ENCODE assay signal across 8 mouse cellular contexts in genomic region chr3:88337367-88338020, GRCm38 (mm10). TPM values are rescaled to one million over a fixed set of nuclear protein-coding genes. Genes with fewer than 3 reads are reported as not detected.
DNase-seq lines count a peak whose midpoint lies in the region; ATAC-seq and TF ChIP-seq lines count a peak whose summit lies in the region.

No protein-coding gene starts in this region.

- peak overlapping the region; percentile 58; the same call in 1 of the 2 replicates for H3K4me2 ChIP-seq in forebrain, embryonic 11.5 days (ENCODE audit: low read depth, low read length, severe bottlenecking)
- H3K4me2 ChIP-seq in limb, embryonic 14.5 days (replicated peaks; ENCODE audit: low read depth, low read length, severe bottlenecking): peak overlapping the region; percentile 64; the same call in 1 of the 2 replicates

- peak overlapping the region; percentile 99 for H3K27ac ChIP-seq in layer of hippocampus, adult 2 months
- H3K27ac ChIP-seq in forebrain, embryonic 11.5 days (ENCODE audit: low read depth, low read length): no peak overlapping the region
- H3K27ac ChIP-seq in limb, embryonic 14.5 days (replicated peaks; ENCODE audit: low read depth, low read length): no peak overlapping the region

- peak overlapping the region; percentile 85 for H3K4me3 ChIP-seq in layer of hippocampus, adult 2 months
- H3K4me3 ChIP-seq in forebrain, embryonic 11.5 days (ENCODE audit: low read depth, low read length): 0 out of 2 replicates have a peak overlapping the region, but pooled peaks have one; percentile 6
- 0 out of 2 replicates have a peak overlapping the region, but pooled peaks have one; percentile 80 for H3K4me3 ChIP-seq in limb, embryonic 14.5 days (replicated peaks; ENCODE audit: low read length)

- no peak for TF ChIP-seq POLR2A in limb, embryonic 14.5 days (IDR thresholded peaks at IDR 0.05; ENCODE audit: borderline replicate concordance, extremely low read depth, insufficient read depth, insufficient read length)

- H3K4me1 ChIP-seq in forebrain, embryonic 11.5 days (replicated peaks; ENCODE audit: control insufficient read depth, insufficient read depth, low read length): no peaks in the 10 kb centered on the region; the same call in 1 of the 2 replicates
- peaks cover 12% of the 10 kb centered on the region for H3K4me1 ChIP-seq in limb, embryonic 14.5 days (ENCODE audit: control insufficient read depth, insufficient read depth, low read length)

- H3K36me3 ChIP-seq in forebrain, embryonic 11.5 days (ENCODE audit: control insufficient read depth, insufficient read depth, low read length): no peaks in the 10 kb centered on the region; the same call in 1 of the 2 replicates
- H3K36me3 ChIP-seq in limb, embryonic 14.5 days (ENCODE audit: control insufficient read depth, insufficient read depth, low read length): peaks cover 12% of the 10 kb centered on the region

- ATAC-seq in forebrain, embryonic 11.5 days (replicated peaks; ENCODE audit: low FRiP score): no peak
- ATAC-seq in limb, embryonic 14.5 days (ENCODE audit: low FRiP score, low read depth): no peak
- ATAC-seq in neutrophil, adult 5-6 weeks (ENCODE audit: extremely low read depth, insufficient number of reproducible peaks, low FRiP score, poor library complexity, severe bottlenecking): peak; percentile 14; the same call in 1 of the 2 replicates

- no peaks in the 10 kb centered on the region for H3K27me3 ChIP-seq in forebrain, embryonic 11.5 days (ENCODE audit: control insufficient read depth, insufficient read depth, low read length)
- H3K27me3 ChIP-seq in limb, embryonic 14.5 days (ENCODE audit: control insufficient read depth, insufficient read depth, low read length): no peaks in the 10 kb centered on the region

- no peak overlapping the region for H3K9ac ChIP-seq in forebrain, embryonic 11.5 days (ENCODE audit: low read length)
- peak overlapping the region; percentile 41; the same call in 1 of the 2 replicates for H3K9ac ChIP-seq in limb, embryonic 14.5 days (ENCODE audit: low read depth, low read length, severe bottlenecking)

- no peak for DNase-seq in layer of hippocampus, adult 2 months (ENCODE audit: low spot score in 2 of 2)
- DNase-seq in layer of hippocampus, postnatal 36 days: no peak
- peak; percentile 16 for DNase-seq in Muller cell, postnatal 12 days (ENCODE audit: inconsistent ontology term)
- DNase-seq in forebrain, embryonic 11.5 days (ENCODE audit: low spot score): peak; percentile 47
- DNase-seq in limb, embryonic 14.5 days (ENCODE audit: low spot score): no peak
- DNase-seq in cerebellum, postnatal 4 days (ENCODE audit: low spot score in 2 of 2): no peak
- no peak for DNase-seq in adrenal gland, postnatal 4 days (ENCODE audit: low spot score in 2 of 2)

- 93% methylated on average over 11 of the region's 11 CpGs for WGBS in forebrain, embryonic 11.5 days
- WGBS in limb, embryonic 14.5 days: 80% methylated on average over 11 of the region's 11 CpGs

- TF ChIP-seq CTCF in layer of hippocampus, adult 2 months (conservative IDR thresholded peaks at IDR 0.05): no peak

- H3K9me3 ChIP-seq in forebrain, embryonic 11.5 days (ENCODE audit: control insufficient read depth, low read length): no peaks in the 10 kb centered on the region
- no peaks in the 10 kb centered on the region for H3K9me3 ChIP-seq in limb, embryonic 14.5 days (ENCODE audit: control insufficient read depth, low read length)

RNA-seq across cellular contexts. Expression of gene Smg5, which starts 1.4 kb away (rescaled TPM):
- total RNA-seq in layer of hippocampus, adult 2 months (2021): 10 to 100 TPM; 72.7 to 82.2 TPM
- total RNA-seq in layer of hippocampus, postnatal 36 days (2021): 10 to 100 TPM; 65.1 to 72.6 TPM
- 70.6 and 75.4 TPM in 2 replicates for polyA plus RNA-seq in forebrain, embryonic 11.5 days (2014; fragmentation: Nextera tagmentation; extraction: Ambion mirVana)
- polyA plus RNA-seq in limb, embryonic 14.5 days (2012; rRNA removed): 83.3 and 88.1 TPM in 2 replicates
- 33.8 and 40.1 TPM in 2 replicates for polyA plus RNA-seq in limb, embryonic 14.5 days (2014; fragmentation: Nextera tagmentation; extraction: Ambion mirVana)
- total RNA-seq in neutrophil, adult 5-6 weeks (2017): 65.1 and 65.7 TPM in 2 replicates
- 10 to 100 TPM; 68.2 to 69.0 TPM for total RNA-seq in adrenal gland, postnatal 4 days (2021)

RNA-seq across cellular contexts. Expression of gene Tmem79, which starts 1.5 kb away (rescaled TPM):
- total RNA-seq in layer of hippocampus, adult 2 months (2021): 1 to 10 TPM in 1 of 2 experiments, under 1 TPM in 1; 0.64 to 1.1 TPM
- 1 to 10 TPM; 1.5 to 1.9 TPM for total RNA-seq in layer of hippocampus, postnatal 36 days (2021)
- polyA plus RNA-seq in forebrain, embryonic 11.5 days (2014; fragmentation: Nextera tagmentation; extraction: Ambion mirVana): 1.6 and 2.7 TPM in 2 replicates
- polyA plus RNA-seq in limb, embryonic 14.5 days (2012; rRNA removed): 14.3 and 14.4 TPM in 2 replicates
- polyA plus RNA-seq in limb, embryonic 14.5 days (2014; fragmentation: Nextera tagmentation; extraction: Ambion mirVana): 19.2 and 22.3 TPM in 2 replicates
- total RNA-seq in neutrophil, adult 5-6 weeks (2017): 0.61 TPM in 1 of 2 replicates, not detected in the other
- 1 to 10 TPM; 3.5 to 3.7 TPM for total RNA-seq in adrenal gland, postnatal 4 days (2021)

RNA-seq across cellular contexts. Expression of gene Glmp, which starts 12.7 kb away (rescaled TPM):
- total RNA-seq in layer of hippocampus, adult 2 months (2021): 10 to 100 TPM; 68.9 to 77.9 TPM
- total RNA-seq in layer of hippocampus, postnatal 36 days (2021): 10 to 100 TPM; 78.4 to 84.8 TPM
- polyA plus RNA-seq in forebrain, embryonic 11.5 days (2014; fragmentation: Nextera tagmentation; extraction: Ambion mirVana): 77.2 and 87.2 TPM in 2 replicates
- polyA plus RNA-seq in limb, embryonic 14.5 days (2012; rRNA removed): 131 and 152 TPM in 2 replicates
- 127 and 130 TPM in 2 replicates for polyA plus RNA-seq in limb, embryonic 14.5 days (2014; fragmentation: Nextera tagmentation; extraction: Ambion mirVana)
- 27.7 and 32.1 TPM in 2 replicates for total RNA-seq in neutrophil, adult 5-6 weeks (2017)
- total RNA-seq in adrenal gland, postnatal 4 days (2021): 100 to 1,000 TPM; 163 to 166 TPM

RNA-seq across cellular contexts. Expression of gene Paqr6, which starts 26.9 kb away (rescaled TPM):
- total RNA-seq in layer of hippocampus, adult 2 months (2021): 10 to 100 TPM; 14.8 to 16.5 TPM
- total RNA-seq in layer of hippocampus, postnatal 36 days (2021): 10 to 100 TPM; 13.6 to 14.2 TPM
- polyA plus RNA-seq in forebrain, embryonic 11.5 days (2014; fragmentation: Nextera tagmentation; extraction: Ambion mirVana): 1.1 and 1.2 TPM in 2 replicates
- polyA plus RNA-seq in limb, embryonic 14.5 days (2012; rRNA removed): 15.9 and 17.2 TPM in 2 replicates
- 13.9 and 15.1 TPM in 2 replicates for polyA plus RNA-seq in limb, embryonic 14.5 days (2014; fragmentation: Nextera tagmentation; extraction: Ambion mirVana)
- total RNA-seq in neutrophil, adult 5-6 weeks (2017): 0.49 TPM in 1 of 2 replicates, not detected in the other
- 1 to 10 TPM; 4.9 to 6.4 TPM for total RNA-seq in adrenal gland, postnatal 4 days (2021)

RNA-seq across cellular contexts. Expression of gene Bglap3, which starts 35.0 kb away (rescaled TPM):
- under 1 TPM in 1 of 2 experiments, not detected in 1; 0.36 TPM for total RNA-seq in layer of hippocampus, adult 2 months (2021)
- under 1 TPM in 1 of 2 experiments, not detected in 1; 0.63 TPM for total RNA-seq in layer of hippocampus, postnatal 36 days (2021)
- not detected in 2 replicates for polyA plus RNA-seq in forebrain, embryonic 11.5 days (2014; fragmentation: Nextera tagmentation; extraction: Ambion mirVana)
- polyA plus RNA-seq in limb, embryonic 14.5 days (2012; rRNA removed): 2.0 and 2.2 TPM in 2 replicates
- polyA plus RNA-seq in limb, embryonic 14.5 days (2014; fragmentation: Nextera tagmentation; extraction: Ambion mirVana): 1.7 and 2.5 TPM in 2 replicates
- total RNA-seq in neutrophil, adult 5-6 weeks (2017): not detected in 2 replicates
- total RNA-seq in adrenal gland, postnatal 4 days (2021): 1 to 10 TPM in 1 of 2 experiments, under 1 TPM in 1; 0.93 to 1.1 TPM

Comparison
In these comparisons a context has a peak if more than half of its experiments do, and no peak if none do; other contexts are left out.
1. DNase-seq: peak in Muller cell, postnatal 12 days (single experiment) and forebrain, embryonic 11.5 days (single experiment); none in layer of hippocampus, adult 2 months (0 of 2), layer of hippocampus, postnatal 36 days (0 of 2), limb, embryonic 14.5 days (single experiment), cerebellum, postnatal 4 days (0 of 2) and adrenal gland, postnatal 4 days (0 of 2).
2. H3K4me3 ChIP-seq: peak in every context shown above with its lines; median percentile 85 in layer of hippocampus, adult 2 months; 80 in limb, embryonic 14.5 days; 6 in forebrain, embryonic 11.5 days.